Mouse (Mus musculus) spleen, embryonic (tissue): Measurements from ENCODE around the gene Morn2.

ENCODE experiments used
- CTCF ChIA-PET: fragments of 350-600 bp; sonication (Branson Sonifier 250); formaldehyde crosslinking; loops from one replicate; lab custom pipeline; 2022; lab: Charles Lee

The Morn2 gene

DNA sequence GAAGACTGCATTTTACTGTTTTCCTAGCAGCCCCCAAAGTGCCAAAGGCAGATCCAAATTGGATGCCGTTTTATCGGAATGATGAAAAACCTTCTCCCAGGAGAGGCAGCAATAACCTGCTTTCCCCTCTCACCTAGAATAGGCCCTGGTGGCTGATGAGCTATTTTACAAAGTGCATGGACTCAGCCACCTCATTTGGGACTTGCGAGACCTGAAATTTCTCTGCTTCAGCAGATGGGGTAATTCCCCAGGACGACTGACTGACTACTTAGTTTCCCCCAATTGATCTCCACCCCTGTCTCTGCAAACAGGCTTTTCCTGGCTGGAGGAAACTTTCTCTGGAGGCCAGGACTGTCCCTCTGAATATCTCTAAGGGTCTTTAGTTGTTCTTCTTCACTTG is 33.0 kb downstream of the Morn2 start:
- CTCF ChIA-PET = no interaction called here

DNA sequence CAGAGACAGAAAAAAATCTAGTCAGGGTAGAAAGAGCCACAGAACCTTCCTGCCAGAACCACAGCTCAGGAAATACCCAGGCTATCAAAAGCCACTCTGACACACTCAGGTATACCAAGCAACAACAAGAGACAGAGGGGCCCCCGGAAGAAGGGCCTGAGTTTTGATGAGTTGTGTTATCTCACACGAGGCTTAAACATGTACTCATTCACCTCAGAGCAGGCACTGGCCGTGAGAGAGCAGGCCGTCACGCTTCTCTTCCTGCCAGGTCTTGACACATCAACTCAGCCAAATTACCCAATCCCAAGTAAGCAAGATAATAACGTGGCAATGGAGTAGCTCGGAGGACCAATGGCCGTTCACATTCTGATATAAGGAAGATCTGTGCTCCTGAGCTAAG is 33.7 kb downstream of the Morn2 start:
- CTCF ChIA-PET = no interaction called here

DNA sequence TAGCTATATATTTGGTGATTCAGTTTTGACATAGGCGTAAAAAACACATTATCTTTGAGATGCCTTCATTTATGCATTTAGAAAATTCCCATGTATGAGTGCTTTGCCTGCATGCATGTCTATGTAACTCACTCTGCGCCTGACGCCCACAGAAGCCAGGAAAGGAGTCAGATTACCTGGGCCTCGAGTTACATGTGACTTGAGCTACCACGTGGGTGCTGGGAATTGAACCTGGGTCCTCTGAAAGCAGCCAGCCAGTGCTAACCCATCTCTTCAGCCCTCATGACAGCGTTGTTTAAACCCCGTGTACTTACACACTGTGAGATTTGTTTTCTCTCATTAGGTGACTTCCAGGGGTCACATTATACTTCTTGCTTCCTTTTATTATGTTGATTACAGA is 34.5 kb downstream of the Morn2 start:
- CTCF ChIA-PET = no interaction called here

DNA sequence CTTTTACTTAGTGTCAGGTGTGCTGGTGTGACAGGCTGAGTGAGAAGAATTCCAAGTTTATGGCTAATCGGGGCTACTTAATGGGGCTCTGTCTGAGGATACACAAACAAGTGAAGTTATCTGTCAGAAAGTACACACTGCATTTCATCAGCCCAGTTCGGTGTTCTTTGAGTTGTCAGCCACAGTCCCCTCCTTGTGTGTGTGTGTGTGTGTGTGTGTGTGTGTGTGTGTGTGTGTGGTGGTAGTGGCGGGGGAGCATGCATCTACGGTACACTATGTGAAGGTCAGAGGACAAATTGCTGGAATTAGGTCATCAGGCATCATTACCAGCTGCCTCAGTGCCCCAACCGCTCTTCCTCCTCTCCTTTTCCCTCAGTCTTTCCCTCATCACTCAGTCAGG is 35.5 kb downstream of the Morn2 start:
- CTCF ChIA-PET = no interaction called here

DNA sequence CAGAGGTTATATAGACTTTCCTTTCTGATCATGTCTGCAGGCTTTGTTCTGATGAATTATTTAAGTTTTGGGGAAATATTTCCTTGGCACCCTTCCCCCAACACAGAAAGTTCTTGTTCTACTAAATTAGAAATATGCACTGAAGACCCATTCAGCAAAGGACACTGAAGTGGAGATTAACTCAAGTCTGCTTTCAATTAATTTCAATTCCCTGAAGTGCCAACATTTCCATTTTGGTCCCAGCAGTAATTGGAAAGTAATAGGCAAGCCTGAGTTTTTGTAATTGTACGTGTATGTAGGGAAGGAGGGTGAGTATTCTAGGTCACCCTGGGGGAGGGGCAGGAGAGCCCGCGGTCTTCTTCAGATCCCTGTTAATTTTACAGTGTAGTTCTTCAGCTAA is 36.4 kb downstream of the Morn2 start:
- CTCF ChIA-PET = no interaction called here

DNA sequence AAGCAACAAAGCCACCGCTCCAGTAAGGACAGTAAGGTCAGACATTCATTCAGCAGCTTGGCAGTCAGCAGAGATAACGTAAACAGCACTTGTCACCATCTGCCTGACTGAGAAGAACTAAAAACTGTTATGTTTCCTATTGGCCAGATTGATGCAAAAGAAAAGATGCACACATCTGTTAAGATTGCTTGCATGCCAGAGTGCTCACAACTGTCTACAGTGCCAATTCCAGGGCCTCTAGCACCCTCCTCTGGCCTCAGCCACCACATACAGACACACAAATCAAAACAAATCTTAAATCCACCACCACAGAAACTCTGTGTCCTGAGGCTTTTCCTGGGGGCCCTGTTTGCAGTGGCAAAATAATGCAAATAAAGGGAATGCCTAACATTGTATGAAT is 42.4 kb downstream of the Morn2 start:
- CTCF ChIA-PET = no interaction called here

DNA sequence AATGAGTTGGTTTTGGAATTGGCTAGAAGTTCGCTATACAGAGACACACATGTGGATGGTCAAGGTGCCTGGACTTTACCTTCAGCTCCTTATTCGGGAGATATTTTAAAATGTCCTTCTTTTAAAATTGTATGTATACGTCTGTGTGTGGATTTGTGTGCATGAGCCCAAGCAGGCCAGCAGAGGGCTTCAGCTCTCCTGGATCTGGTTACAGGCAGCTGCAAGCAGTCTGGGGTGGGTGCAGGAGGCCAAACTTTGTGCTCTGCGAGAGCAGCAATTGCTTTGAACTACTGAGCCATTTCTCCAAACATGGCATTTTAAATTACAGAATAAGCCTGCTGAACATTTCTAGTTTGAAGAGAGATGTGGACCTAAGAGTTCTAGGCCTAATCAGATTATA is 55.3 kb downstream of the Morn2 start:
- CTCF ChIA-PET = no interaction called here

DNA sequence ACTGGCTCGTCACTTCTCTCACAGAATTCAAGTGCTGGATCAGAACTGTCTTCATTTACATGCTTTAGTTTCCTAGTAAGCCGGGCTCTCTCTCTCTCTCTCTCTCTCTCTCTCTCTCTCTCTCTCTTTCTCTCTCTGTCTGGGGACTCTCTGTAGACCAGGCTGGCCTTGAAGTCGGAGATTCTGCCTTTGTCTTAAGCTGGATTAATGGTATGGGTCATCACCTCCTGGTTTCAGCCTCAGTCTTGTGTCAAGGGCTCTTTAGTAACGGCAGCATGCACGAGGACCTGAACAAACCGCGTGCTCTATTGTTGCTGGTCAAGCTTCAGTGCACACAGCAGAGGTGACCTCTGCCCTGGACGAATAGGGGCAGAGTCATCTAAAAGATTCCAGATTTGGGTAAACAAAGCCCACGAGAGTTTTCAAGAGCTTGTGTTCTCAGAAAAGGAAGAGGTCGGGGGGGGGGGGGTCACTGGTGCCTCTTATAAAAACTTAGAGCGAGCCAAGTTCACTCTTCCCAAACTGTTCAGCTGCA is 56.7 kb downstream of the Morn2 start:
- CTCF ChIA-PET = interaction anchor here (0.7 kb wide), 1 partner anchor 75 kb away, joined by 5 read pairs; no protein-coding TSS in a partner anchor
